Mouse (Mus musculus) olfactory bulb, adult 2 months (tissue): ENCODE data around the gene Eva1b.

Source experiments
- CTCF ChIP-seq: fragments of 200-500 bp; IDR thresholded peaks from 2 replicates; pipeline ENCODE4 v1.5.1; 2012; ENCODE audit warnings: low read depth, mild to moderate bottlenecking, low read length, moderate library complexity; ENCODE audit not compliant: insufficient read depth
- POLR2A ChIP-seq: fragments of 200-500 bp; IDR thresholded peaks from 2 replicates; pipeline ENCODE4 v1.6.1; 2012; ENCODE audit warnings: mild to moderate bottlenecking, low read depth, low read length, moderate library complexity; ENCODE audit not compliant: insufficient read depth

- no peak for TF ChIP-seq POLR2A
- no peak for TF ChIP-seq CTCF
Measured at GRCm38 (mm10) chr4:126147533-126148160, at the start of gene Eva1b.
